Mouse (Mus musculus): Measurements from ENCODE around the gene Lgals1. TPM values are rescaled to one million over a fixed set of nuclear protein-coding genes. Genes with fewer than 3 reads are reported as not detected.
"Not testable (repeated sequence)": the region's sequence is repeated elsewhere in the genome, so short reads cannot be mapped to it uniquely, and the experiment has no call there.

Lgals1 gene
- polyA plus RNA-seq (2017; shearing (Covaris generic)): 100 to 1,000 TPM; 366 to 481 TPM

- peak; percentile 39 for ATAC-seq
Measured at GRCm38 (mm10) chr15:78926021-78926919, at the start of gene Lgals1. Gene Lgals1, plus strand, starts transcription at chr15:78926725.

- peak; percentile 87 for ATAC-seq
Measured at GRCm38 (mm10) chr15:78876991-78877809, 49.3 kb upstream of the Lgals1 start, which contains the start of gene Gga1. Gene Gga1, plus strand, starts transcription at chr15:78877190.

- no peak for ATAC-seq
Measured at GRCm38 (mm10) chr15:78877810-78878390, 48.6 kb upstream of the Lgals1 start.

DNA sequence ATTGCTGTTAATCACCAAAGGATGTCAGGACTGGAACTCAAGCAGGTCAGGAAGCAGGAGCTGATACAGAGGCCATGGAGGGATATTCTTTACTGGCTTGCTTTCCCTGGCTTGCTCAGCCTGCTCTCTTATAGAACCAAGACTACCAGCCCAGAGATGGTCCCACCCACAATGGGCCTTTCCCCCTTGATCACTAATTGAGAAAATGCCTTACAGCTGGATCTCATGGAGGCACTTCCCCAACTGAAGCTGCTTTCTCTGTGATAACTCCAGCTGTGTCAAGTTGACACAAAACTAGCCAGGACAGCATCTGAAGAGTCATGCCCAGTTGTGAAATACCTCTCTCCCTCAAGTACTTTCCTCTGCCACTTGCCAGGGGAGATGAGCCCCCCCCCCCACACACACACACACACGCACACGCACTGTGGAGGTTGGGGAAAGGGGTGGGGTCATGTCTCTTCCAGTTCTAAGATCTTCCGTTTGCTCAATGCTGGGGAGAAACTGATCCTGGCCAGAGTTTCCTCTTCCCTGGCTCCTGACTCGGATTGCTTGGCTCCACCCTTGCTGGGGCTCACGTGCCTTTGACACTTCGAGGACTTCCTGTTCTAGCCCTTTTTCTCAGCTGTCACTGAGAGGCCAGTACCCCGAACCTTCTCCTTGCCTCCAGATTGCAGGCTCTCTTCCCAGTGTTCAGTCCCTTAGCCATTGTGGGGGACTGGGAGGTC lies 47.6 kb upstream of the Lgals1 start:
- not testable (repeated sequence) for ATAC-seq

DNA sequence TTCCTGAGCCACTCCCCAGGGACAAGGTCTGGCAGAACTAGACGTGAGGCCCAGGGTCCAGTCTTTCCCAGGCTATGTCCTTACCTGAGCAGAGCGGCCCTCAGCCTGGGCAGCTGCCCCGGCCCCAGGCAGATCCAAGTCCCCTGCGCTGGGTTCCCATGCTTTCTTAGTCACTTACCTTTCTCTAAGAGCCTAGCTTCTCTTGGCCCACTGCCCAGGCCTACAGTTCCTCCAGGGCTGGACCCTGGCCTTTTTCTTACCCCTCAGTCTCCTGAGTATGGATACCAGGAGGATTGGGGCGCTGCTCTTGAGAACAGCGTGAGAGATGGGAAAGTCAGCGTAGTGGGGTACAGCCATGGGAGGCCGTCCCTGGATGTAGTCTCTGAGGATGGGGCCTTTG lies 46.1 kb upstream of the Lgals1 start:
- no peak for ATAC-seq

DNA sequence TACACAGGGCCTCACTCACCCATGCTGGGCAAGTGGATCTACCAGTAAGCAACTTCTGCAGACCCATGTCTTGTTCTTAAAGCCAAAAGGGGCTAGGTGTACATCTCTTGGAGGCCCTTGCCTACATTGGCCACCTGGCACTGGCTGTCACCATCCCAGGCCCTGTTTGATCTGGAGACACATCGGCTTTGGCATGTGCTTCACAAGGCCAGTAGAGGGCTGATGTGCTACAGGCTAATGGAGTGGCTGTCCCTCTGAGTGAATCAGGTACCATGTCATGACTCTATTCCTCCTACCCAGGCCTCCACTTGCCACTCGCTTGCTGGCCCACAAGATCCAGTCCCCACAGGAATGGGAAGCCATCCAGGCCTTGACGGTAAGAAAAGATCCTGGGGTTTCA lies 44.7 kb upstream of the Lgals1 start:
- no peak for ATAC-seq

GRCm38 (mm10) chr15:78889401-78889853 lies 37.1 kb upstream of the Lgals1 start:
- no peak for ATAC-seq

DNA sequence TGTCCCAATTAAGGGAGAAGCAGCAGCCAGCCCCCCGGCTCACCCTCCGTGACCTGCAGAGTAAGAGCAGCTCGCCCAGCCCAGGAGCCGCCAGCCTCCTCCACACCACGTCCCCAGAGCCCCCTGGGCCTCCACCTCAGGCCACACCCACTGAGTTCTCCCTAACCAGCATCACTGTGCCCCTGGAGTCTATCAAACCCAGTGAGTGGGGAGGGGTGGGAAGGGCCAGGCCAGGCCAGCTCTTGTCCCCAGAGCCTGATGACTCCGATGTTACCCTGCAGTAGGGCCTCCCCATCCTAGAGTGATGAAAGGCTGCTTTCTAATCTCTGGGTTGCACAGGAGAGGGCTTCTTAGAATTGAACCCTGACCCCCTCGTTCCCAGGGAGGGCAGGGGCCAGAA lies 34.1 kb upstream of the Lgals1 start:
- no peak for ATAC-seq

GRCm38 (mm10) chr15:78894726-78895125 lies 31.8 kb upstream of the Lgals1 start:
- ATAC-seq: peak; percentile 18

DNA sequence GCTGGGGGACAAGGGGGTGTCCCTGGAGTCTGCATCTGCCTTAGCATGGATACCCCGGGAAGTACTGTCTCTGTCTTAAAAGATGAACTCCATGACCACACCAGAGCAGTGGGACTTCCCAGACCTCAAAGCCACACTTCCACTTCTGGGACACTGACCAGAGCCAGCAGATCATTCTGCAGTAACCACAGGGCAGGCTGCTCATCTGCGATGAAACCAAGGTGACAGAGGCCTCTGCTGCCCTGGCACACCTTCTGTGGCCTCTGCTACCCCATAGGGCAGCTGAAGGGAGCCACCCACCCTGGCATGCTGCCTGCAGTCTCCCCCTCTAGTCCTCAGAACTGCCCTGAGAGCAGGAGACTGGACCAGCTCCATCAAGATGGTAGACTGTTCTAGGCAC lies 30.8 kb upstream of the Lgals1 start:
- ATAC-seq: no peak

GRCm38 (mm10) chr15:78896149-78896548 lies 30.4 kb upstream of the Lgals1 start:
- peak; percentile 55 for ATAC-seq

DNA sequence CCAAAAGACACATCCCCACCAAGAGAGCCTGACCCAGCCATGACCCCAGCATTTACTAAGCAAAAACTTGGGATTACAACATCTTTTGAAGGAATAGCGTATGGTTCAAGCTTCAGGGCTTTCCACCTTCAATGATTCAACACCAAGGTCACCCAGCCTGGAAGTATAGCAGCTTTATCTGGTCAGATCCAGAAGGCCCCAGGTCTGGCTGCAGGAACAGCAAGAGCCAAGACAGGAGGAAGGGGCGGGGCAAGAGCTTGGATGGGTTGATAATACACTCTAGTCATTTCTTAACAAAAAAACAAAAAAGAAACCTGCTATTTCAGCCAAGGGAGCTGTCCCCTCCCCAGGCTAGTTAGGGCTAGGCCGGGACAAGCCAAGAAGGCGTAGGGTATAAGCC lies 29.0 kb upstream of the Lgals1 start:
- no peak for ATAC-seq

DNA sequence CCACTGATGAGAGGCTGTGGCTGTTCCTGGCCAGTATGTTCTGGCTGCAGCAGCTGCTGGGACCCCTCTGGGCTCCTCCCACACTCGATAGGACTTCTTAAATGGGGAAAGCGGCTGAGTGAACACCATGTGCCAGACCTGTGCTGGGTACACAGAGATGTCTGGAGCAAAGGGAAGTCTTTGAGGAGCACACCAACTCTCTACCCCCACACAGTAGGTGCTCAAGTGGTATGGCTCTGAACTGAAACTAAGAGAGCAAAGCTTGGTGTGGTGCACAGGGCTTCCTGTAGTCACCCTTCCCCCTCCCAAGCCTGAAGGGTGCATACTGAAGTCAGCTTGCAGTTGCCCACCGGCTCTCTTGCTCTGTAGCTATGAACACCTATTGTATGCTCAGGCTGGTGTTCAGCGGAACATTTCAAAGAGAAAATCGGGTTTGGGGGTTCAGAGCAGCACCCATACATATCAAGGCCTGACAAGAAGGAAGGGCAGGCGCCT lies 28.0 kb upstream of the Lgals1 start:
- peak; percentile 67 for ATAC-seq

DNA sequence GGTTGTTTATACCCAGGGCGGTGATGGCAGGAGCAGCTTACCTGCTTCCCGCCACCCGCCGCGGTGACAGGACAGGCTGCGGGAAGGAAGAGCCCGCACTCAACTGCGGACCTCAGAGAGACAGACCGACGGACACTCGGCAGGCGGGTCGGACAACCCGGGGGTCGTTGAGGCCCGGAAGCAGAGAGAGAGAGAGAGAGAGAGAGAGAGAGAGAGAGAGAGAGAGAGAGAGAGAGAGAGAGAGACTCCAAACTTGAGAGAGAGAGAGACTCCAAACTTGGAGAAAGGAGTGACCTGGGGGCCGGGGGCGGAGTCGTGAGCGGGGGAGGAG lies 27.2 kb upstream of the Lgals1 start, which contains the start of gene Gm49510:
Gm49510 (plus strand) TSS at position 259 of the 331 bp plus-strand sequence.
- no peak for ATAC-seq

GRCm38 (mm10) chr15:78899740-78900584 lies 26.6 kb upstream of the Lgals1 start, which contains the start of gene Sh3bp1:
Gene Sh3bp1, plus strand, starts transcription at chr15:78899768.
- peak; percentile 54 for ATAC-seq

DNA sequence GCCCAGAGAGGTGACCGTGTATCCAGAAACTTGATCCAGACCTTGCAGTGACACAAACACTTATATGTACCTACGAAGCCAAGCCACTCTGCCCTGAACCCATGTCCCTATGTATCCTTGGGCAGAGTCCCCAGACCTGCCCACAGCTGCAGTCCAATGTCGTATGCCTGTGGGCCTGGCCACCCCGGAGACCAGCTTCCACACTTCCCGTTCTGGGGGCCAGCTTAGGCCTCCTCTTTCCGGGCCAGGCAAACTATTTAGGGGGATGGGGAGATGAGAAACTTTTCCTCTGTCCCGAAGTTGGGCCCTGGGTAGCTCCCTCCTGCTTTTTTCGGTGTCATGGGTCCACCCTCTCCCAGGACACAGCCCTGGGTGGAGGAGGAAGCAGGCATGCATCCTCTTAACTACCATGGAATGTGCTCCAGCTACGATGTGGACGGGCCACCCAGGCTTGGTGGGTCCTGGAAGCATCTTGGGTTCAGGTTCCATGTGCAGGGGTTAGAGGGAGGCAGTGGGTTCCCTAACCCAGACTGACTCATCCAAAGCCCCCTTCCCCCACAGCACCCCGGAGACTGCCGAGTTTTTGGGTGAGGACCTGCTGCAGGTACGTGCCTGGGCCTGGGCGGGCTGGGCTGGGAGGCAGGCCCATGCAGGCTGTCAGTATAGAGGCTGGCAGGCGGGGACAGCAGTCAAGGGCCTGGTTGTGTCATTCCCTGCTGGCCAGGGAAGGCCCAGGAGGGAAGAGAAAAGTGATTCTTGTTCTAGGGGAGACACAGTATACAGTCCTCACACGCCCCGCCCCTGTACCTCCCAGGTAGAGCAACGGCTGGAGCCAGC lies 25.7 kb upstream of the Lgals1 start:
- ATAC-seq: no peak

DNA sequence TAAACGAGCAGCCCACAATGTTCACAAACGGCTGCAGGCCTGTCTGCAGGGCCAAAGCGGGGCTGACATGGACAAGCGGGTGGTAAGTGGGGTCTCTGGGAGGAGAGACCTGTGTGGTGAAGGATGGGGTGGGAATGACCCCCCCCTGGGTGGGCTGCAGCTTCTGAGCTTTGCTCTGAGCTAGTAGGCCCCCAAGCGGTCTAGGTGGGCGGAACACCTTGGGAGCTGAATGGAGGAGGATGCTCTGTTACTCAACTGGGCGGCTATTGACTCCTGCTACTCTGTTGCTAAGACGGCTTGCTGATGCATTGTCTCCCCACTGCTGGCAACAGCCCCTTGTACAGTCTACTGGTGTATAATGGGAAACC lies 25.1 kb upstream of the Lgals1 start:
- no peak for ATAC-seq

GRCm38 (mm10) chr15:78903243-78903642 lies 23.3 kb upstream of the Lgals1 start:
- ATAC-seq: no peak

- ATAC-seq: no peak
Measured at GRCm38 (mm10) chr15:78908399-78908798, 18.1 kb upstream of the Lgals1 start.

- ATAC-seq: no peak
Measured at GRCm38 (mm10) chr15:78908982-78909381, 17.5 kb upstream of the Lgals1 start.
